Mouse (Mus musculus): ENCODE results near the gene Lyst.

- no peak for TF ChIP-seq CTCF (conservative IDR thresholded peaks at IDR 0.05; ENCODE audit: insufficient read depth, insufficient read length, low read depth, low read length)
- TF ChIP-seq POLR2A (IDR thresholded peaks at IDR 0.05; ENCODE audit: low read depth, low read length), result no peak
Measured at GRCm38 (mm10) chr13:13635224-13635623, 45.0 kb downstream of the Lyst start.

Data from kidney, adult 2 months (tissue).